Mouse (Mus musculus): ENCODE measurements at regions not wholly inside any gene's neighbourhood (a gene's known extent, or its start where the extent isn't known, plus 50 kb on each side); places are given as distances from the start of the nearest gene placed in this dataset.

DNA sequence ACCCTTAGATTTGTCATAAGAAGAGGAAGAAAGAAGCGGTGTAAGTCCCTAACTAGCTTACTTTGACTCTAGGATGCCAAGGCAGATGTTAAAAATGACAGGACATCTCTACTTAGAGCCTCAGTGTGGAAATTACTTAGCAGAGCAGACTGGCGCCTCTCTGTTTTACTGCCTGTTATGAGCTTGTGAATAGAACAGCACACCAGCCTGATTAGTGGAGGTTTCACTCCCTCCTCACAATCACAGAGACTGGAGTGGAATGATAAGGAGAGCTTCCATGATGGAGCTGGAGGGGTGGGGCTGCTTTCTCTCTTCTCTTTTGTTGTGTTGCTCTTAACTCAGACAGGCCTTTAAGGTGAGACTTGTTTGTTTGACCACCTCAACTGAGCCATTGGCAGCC, 871.8 kb downstream of the Nova1 start:
- TF ChIP-seq POLR2A (IDR thresholded peaks at IDR 0.05; ENCODE audit: borderline replicate concordance, extremely low read depth, insufficient read depth, insufficient read length, poor library complexity, severe bottlenecking) (no peak), CTCF (IDR thresholded peaks at IDR 0.05; ENCODE audit: borderline replicate concordance, extremely low read depth, insufficient read depth, insufficient read length) (no peak)
